Comparison of ENCODE assay signal across 8 mouse cellular contexts in the genomic region with DNA sequence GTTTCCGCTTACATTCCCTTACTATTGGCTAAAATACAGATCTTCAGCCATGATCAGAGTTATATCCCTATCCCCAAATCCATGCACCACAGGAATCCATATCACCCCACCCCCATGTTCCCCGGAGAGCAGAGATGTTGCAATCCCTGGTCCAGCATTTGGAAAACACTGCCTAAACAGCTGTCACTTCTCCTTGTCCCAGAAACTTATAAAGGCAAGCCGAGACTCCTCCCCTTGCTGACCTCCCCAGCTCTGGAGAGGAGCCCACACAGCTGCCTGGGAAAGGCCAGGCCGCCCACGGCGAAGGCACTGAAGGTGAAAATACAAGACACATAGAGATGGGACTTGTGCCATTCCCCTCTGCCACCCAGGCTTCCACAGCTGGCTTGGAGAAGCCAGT. TPM values are rescaled to one million over a fixed set of nuclear protein-coding genes. Genes with fewer than 3 reads are reported as not detected.
DNase-seq lines count a peak whose midpoint lies in the region; ATAC-seq and TF ChIP-seq lines count a peak whose summit lies in the region.

No protein-coding gene starts in this region.

- no peak overlapping the region for H3K9ac ChIP-seq in heart, postnatal 0 days (replicated peaks; ENCODE audit: low read depth, low read length)

- peaks cover 15% of the 10 kb centered on the region for H3K4me1 ChIP-seq in heart, postnatal 0 days (ENCODE audit: control insufficient read depth, insufficient read depth)

- DNase-seq in urinary bladder, postnatal 25 days (ENCODE audit: low spot score): peak; percentile 66
- no peak for DNase-seq in urinary bladder, postnatal 10 days (ENCODE audit: low spot score)
- DNase-seq in heart, postnatal 0 days (ENCODE audit: low spot score): no peak
- DNase-seq in kidney, postnatal 25 days: peak; percentile 76 to 84
- DNase-seq in skeletal muscle tissue, adult 2 months (ENCODE audit: low read depth, low spot score): peak; percentile 89
- no peak for DNase-seq in left cerebral cortex, postnatal 36 days (ENCODE audit: low spot score in 2 of 2)
- no peak for DNase-seq in cerebellum, adult 8-10 months
- DNase-seq in layer of hippocampus, adult 8-10 months (ENCODE audit: low spot score in 2 of 2): no peak

- no peak overlapping the region for H3K4me2 ChIP-seq in heart, postnatal 0 days (ENCODE audit: low read depth, low read length)

- no peak for TF ChIP-seq CTCF in heart, postnatal 0 days (IDR thresholded peaks at IDR 0.05; ENCODE audit: low read depth)

- H3K4me3 ChIP-seq in heart, postnatal 0 days (ENCODE audit: low read depth, low read length): no peak overlapping the region

- H3K27ac ChIP-seq in heart, postnatal 0 days (ENCODE audit: low read depth): no peak overlapping the region

- H3K9me3 ChIP-seq in heart, postnatal 0 days (replicated peaks; ENCODE audit: control insufficient read depth, low read length): no peaks in the 10 kb centered on the region

- WGBS in heart, postnatal 0 days: 65% methylated on average over 6 of the region's 6 CpGs

- ATAC-seq in heart, postnatal 0 days (ENCODE audit: insufficient read depth, low read depth): peak; percentile 67

- H3K27me3 ChIP-seq in heart, postnatal 0 days (ENCODE audit: control insufficient read depth, insufficient read depth, low read length): no peaks in the 10 kb centered on the region

- intact Hi-C loops in left cerebral cortex, postnatal 36 days (cut with DNase I): no loop called here

- 0 out of 2 replicates have a peak, but pooled peaks cover 2% of the 10 kb centered on the region for H3K36me3 ChIP-seq in heart, postnatal 0 days (replicated peaks; ENCODE audit: control insufficient read depth, insufficient read depth, low read length)

- no peak for TF ChIP-seq EP300 in heart, postnatal 0 days (IDR thresholded peaks at IDR 0.05; ENCODE audit: low read depth)

RNA-seq across cellular contexts. Expression of a gene that starts 14.4 kb away (rescaled TPM):
- 1.5 and 3.8 TPM in 2 replicates for total RNA-seq in heart, postnatal 0 days (2014; rRNA removed; ENCODE audit: low replicate concordance)
- 1.2 and 1.3 TPM in 2 replicates for polyA plus RNA-seq in heart, postnatal 0 days (2015; fragmentation: Nextera tagmentation; extraction: Ambion mirVana)
- 10 to 100 TPM; 32.9 to 35.5 TPM for total RNA-seq in left cerebral cortex, postnatal 36 days (2021)
- 10 to 100 TPM; 37.1 to 40.9 (median 39.5) TPM for total RNA-seq in layer of hippocampus, adult 8-10 months (2022)

RNA-seq across cellular contexts. Expression of a gene that starts 26.3 kb away (rescaled TPM):
- total RNA-seq in heart, postnatal 0 days (2014; rRNA removed; ENCODE audit: low replicate concordance): 0.46 and 3.6 TPM in 2 replicates
- 0.36 and 0.37 TPM in 2 replicates for polyA plus RNA-seq in heart, postnatal 0 days (2015; fragmentation: Nextera tagmentation; extraction: Ambion mirVana)
- 1 to 10 TPM; 7.9 to 8.5 TPM for total RNA-seq in left cerebral cortex, postnatal 36 days (2021)
- 100 to 1,000 TPM in 2 of 4 experiments, 1 to 10 TPM in 2; 7.5 to 158 (median 61.7) TPM for total RNA-seq in layer of hippocampus, adult 8-10 months (2022)

RNA-seq across cellular contexts. Expression of a gene that starts 58.7 kb away (rescaled TPM):
- 8.4 and 9.3 TPM in 2 replicates for total RNA-seq in heart, postnatal 0 days (2014; rRNA removed; ENCODE audit: low replicate concordance)
- polyA plus RNA-seq in heart, postnatal 0 days (2015; fragmentation: Nextera tagmentation; extraction: Ambion mirVana): 6.6 and 8.6 TPM in 2 replicates
- total RNA-seq in left cerebral cortex, postnatal 36 days (2021): 1 to 10 TPM; 1.9 to 2.1 TPM
- total RNA-seq in layer of hippocampus, adult 8-10 months (2022): 1 to 10 TPM; 1.4 to 3.9 (median 2.3) TPM

RNA-seq across cellular contexts. Expression of a gene that starts 59.2 kb away (rescaled TPM):
- not detected in 2 replicates for total RNA-seq in heart, postnatal 0 days (2014; rRNA removed; ENCODE audit: low replicate concordance)
- not detected in 2 replicates for polyA plus RNA-seq in heart, postnatal 0 days (2015; fragmentation: Nextera tagmentation; extraction: Ambion mirVana)
- total RNA-seq in left cerebral cortex, postnatal 36 days (2021): not detected
- not detected for total RNA-seq in layer of hippocampus, adult 8-10 months (2022)

Comparison
In these comparisons a context has a peak if more than half of its experiments do, and no peak if none do; other contexts are left out.
1. DNase-seq: peak in urinary bladder, postnatal 25 days (single experiment), kidney, postnatal 25 days (2 of 2) and skeletal muscle tissue, adult 2 months (single experiment); none in urinary bladder, postnatal 10 days (single experiment), heart, postnatal 0 days (single experiment), left cerebral cortex, postnatal 36 days (0 of 2), cerebellum, adult 8-10 months (single experiment) and layer of hippocampus, adult 8-10 months (0 of 2).